Mouse (Mus musculus) adrenal gland, postnatal 10 days (tissue): ENCODE results near the gene Tssc4. TPM values are rescaled to one million over a fixed set of nuclear protein-coding genes. Genes with fewer than 3 reads are reported as not detected.

Experiments used
- DNase-seq: peaks from one replicate; pipeline ENCODE4 v3.0.0; 2021; ENCODE audit warnings: mixed read lengths
- total RNA-seq, 2 experiments: library from RNA; stranded (reverse); gene quantifications; 2 replicates each; pipeline ENCODE4 v1.2.3; 2021

Gene Tssc4
- total RNA-seq, 2 experiments from 2014 or later: 26.9 to 31.2 TPM

- peak; percentile 33 for DNase-seq
Measured at GRCm38 (mm10) chr7:143067897-143068296, 1.2 kb upstream of the Tssc4 start.

- peak; percentile 62 for DNase-seq
Measured at GRCm38 (mm10) chr7:143068316-143068881, 650 bp upstream of the Tssc4 start.

DNA sequence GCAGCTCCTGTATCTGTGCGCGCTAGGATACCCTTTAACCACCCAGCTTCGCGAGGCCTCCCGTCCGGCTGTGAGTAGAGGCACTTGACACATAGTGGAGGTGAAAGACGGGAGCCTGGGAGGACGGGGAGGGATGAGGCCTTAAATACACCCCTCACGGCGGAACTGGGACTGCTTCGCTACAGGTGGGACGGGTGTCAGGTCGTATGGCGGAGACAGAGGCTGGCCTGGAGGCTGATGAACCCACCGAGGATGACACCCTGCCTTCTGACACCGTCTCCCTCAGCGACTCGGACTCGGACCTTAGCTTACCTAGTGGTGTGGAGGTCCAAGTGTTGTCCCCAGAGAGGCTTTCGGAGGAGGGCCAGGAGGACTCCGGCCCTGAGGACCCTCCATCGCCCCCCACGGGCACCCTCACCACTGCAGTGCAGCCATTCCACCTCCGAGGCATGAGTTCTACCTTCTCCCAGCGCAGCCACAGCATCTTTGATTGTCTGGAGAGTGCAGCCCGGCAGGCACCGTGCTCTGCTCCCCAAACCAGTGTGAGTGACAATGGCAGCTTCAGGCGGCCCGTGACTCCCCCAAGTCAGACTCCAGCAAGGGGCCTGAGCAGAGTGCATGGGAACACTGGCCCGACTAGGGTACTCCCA, 827 bp downstream of the Tssc4 start:
- peak; percentile 26 for DNase-seq

- no peak for DNase-seq
Measured at GRCm38 (mm10) chr7:143070506-143071070, 1.5 kb downstream of the Tssc4 start.

DNA sequence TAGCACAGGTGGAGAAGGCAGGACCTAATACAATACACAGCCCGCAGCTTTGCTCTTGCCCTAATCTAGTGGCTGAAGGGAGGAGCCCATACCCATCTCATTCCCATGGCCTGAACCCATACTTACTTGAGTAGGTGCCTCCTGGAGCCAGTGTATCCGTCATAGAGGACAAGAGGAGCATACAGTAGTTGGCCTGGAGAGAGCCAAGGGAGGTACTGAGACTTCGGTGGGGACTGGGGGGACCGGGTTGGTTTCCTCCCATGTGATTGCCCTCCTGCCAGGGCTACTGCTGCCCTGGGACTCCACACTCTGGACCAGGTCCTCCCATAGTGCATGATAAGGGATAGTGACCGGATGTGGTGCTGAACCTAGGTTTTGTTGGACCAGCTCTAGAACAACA, 3.6 kb downstream of the Tssc4 start:
- no peak for DNase-seq

- DNase-seq: peak; percentile 65
Measured at GRCm38 (mm10) chr7:143073086-143073485, 4.0 kb downstream of the Tssc4 start.

DNA sequence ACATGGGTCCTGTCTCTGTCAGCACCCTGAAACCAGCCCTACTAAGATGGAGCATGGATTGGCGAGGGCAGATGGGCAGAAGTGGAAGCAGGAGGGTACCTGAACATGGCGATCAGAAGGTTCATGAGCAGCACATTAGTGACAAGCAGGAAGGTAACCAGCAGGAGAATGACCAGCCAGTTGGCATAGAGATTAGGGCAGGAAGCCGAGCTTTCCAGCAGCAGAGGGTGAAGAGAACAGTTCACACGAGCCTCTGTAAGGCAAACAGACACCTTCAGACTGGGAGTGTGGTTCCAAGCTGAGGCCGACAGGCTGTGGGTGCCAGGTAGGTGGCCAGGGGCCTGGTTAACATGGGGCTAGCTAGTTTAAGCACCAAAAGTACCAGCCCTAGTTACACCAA, 6.3 kb downstream of the Tssc4 start:
- DNase-seq: no peak

DNA sequence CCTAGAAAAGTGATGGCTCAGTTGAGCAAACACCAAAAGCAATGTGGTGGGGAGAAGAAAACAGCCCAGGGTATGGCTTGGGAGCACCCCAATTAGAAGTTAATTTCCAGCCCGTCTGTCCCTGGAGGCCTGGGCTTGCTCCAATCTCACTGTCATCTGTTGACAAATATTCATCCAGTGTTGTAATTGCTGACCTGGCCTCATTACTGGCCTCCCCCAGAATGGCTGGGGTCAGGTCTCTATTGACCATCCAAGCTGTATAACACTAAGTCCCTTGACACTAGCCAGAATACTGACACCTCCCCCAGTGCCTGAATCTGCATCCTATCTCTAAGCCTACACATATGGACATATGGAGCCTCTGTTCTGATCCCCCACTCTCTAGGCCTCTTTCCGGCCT, 8.3 kb downstream of the Tssc4 start:
- no peak for DNase-seq

GRCm38 (mm10) chr7:143082024-143082423, 13.0 kb downstream of the Tssc4 start:
- DNase-seq: no peak

DNA sequence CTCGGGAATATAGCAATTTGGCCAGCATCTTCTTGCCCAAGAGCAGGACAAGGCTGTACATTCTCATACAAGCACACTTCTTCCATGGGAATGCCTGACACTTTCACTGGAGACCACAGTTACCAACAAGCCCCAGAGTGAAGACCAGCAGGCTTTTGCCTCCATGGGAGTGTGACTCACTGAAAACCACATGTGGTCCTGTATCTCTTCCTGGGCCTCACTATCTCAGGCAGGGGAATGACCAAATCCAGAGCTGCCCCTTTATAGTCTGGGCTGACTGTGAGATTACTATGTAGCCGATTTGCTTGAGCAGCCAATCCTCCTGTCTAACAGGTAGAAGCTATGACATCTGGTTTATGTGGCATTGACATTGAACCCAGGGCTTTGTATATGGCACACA, 14.7 kb downstream of the Tssc4 start:
- DNase-seq: no peak

DNA sequence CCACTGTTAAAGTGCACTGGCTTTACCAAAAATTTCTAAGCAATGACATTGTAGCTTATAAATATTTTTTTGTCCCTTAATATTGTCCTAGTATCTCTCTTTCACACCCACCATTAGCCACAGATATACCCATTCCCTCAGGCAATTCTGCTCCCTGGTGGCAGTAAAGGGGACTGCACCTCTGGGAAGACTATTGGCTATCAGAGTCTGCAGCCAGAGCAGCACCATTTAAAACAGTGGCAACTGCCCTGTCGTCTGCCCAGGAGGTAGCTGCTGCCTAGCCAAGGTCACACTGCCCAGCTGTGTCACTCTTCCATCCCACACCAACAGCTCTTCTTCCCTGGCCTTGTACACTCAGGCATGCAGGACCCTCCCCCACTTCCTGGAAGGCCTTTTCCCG, 17.3 kb downstream of the Tssc4 start:
- peak; percentile 86 for DNase-seq

DNA sequence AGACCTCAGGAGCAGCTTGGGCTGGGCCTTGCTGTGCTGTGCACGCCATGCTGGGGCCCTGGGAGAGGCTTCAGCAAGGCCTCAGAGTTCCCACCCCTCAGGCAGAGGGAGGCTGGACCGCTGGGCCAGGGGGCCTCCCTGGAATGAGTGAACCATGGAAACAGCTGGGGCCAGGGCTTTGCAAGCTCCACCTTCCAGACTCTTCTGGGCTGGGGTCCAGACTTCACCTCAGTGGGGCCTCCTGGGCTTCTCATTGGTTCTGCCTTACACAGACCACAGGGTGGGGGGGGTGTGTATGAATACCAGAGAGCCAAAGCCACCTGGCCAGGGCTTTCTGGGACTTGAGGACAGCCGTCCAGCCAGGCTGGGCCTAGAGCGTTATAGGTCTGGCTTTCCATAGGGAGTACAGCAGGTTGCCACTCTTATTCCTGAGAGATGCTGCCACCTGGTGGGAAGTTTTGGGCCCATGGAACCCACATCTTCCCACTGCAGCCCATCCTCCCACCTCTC, 18.1 kb downstream of the Tssc4 start:
- peak; percentile 66 for DNase-seq

- no peak for DNase-seq
Measured at GRCm38 (mm10) chr7:143093847-143094246, 24.8 kb downstream of the Tssc4 start.

DNA sequence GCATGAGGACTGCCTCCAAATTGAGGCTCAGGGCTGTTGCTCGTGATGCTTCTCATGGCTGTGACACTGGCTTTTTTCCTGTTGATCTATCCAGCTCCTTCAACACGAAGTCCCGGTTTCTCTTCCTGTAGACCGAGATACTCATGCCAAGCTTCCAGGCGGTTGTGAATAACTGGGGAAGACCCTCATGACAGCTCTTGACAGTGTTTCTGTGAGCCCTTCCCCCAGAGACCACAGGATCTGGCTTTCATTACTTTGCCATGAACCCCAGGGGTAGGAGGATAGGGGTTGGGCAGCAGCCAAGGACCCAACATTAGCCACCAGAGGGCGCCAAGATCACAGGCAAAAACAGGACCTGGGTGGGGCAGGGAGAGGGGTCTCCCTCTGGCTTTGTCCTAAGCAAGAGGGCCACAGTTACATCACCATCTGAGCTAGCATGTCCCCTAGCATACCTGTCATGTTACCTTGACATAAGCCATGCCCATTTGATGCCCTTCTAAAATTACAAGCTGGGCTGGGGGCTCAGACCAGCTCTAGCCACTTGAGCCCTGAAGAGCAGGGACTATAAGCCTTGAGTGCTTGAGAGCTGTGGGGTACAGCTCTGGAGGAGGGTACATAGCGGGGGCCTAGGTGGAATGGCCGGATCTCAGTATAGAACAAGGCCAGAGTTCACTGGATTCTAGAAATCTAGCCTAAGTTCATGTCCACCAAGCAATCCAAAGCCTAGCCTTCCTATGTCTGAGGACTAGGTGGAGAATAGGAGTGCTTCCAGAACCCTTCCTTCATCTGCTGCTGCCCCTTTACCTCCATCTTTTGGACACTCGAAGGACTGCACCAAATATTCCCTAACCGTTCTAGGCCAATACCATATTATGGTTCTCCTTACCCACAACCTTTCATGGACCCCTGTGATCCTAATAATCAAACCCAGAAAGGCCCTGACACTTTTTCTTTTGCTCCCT, 25.8 kb downstream of the Tssc4 start, which contains the start of gene Trpm5:
Gene Trpm5 (minus strand): TSS at position 51 of the 962 bp plus-strand sequence.
- DNase-seq: peak; percentile 82

GRCm38 (mm10) chr7:143095554-143095907, 26.5 kb downstream of the Tssc4 start:
- DNase-seq: no peak

DNA sequence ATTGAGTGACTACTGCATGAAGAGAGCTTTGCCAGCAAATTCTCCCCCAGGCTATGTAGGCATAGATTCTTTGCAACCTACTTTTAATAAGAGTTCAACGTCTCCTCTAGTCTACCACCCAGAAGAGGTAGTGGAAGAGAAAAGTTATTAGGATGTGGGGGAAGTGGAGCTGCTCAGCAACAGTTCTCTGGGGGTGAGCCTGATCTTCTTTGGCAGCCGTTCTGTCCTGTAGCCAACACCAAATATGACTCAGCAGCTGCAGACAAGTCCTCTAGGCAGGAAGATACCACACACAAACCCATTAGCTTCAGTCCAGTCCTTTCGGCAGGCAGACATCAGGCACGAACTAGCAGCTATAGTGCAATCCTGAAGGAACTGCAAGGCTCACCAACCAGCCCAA, 31.7 kb downstream of the Tssc4 start:
- peak; percentile 34 for DNase-seq

DNA sequence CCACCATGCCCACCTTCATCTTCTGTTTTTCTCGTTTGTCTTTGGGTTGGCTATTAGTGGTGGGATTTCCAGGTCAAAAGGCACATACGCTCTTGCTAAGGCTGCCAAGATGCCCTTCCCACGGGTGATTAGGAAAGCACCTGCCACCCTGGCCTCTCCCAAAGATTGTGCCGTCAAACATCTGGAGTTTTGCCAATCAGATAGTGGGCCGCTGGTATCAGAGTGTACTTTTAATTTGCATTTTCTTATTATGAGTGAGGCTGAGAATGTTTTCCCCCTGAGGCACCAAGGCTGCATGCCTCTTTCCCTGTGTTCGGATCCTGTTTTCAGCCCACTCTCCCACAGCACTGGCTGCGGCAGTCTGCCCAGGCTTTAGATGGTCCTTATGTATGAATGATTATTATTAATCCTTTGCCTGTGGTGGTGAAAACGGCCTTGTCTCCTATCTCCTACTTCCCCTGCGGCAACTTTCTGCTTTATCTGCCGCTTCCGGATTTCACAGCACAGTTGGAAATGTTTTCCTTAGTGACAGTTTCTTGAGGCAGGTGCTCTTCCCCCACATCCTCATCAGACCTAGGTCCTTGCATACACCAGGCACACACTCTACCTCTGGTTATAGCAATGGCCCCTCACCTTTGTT, 36.3 kb downstream of the Tssc4 start:
- DNase-seq: no peak

GRCm38 (mm10) chr7:143106062-143106461, 37.0 kb downstream of the Tssc4 start, which contains the start of gene Kcnq1:
TSS of gene Kcnq1 (plus strand) at chr7:143106362.
- no peak for DNase-seq

DNA sequence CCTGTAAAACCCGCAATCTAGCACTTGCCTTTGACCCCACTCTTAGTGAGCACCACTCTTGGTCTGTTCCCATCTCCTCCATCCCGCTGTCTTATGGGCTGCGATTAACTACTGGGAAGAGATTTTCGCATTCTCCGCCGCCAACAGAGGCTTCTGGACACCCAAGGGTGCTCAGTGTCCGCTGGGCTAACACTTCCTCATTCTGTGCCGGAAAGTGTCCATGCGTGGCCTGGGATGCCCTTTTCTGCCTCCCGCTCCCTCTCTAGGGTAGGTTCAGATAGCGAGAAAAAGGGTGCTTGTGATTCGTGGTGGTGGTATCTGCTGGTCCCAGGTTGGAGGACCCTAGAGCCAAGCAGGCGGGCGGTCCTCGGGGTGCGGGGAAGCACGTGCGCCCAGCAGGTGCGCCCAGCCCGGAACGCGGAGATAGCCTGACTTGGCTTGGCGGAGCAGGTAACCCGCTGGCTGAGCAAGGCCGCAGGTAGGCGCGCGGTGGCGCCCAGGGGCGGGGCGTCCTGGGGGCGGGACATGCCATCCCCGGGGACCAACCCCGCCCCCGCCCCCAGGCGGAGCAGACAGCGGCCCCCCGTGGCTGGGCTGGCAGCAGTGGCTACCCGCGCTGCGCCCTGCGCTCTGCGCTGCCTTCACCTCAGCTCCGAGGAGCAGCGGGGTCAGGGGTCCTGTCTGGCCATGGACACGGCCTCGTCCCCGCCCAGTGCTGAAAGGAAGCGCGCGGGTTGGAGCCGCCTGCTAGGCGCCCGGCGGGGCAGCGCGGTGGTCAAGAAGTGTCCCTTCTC, 37.8 kb downstream of the Tssc4 start:
- peak; percentile 58 for DNase-seq

- peak; percentile 39 for DNase-seq
Measured at GRCm38 (mm10) chr7:143108200-143108599, 39.2 kb downstream of the Tssc4 start.
